Mouse (Mus musculus): ENCODE measurements around the gene Chaf1a.

Gene Chaf1a

DNA sequence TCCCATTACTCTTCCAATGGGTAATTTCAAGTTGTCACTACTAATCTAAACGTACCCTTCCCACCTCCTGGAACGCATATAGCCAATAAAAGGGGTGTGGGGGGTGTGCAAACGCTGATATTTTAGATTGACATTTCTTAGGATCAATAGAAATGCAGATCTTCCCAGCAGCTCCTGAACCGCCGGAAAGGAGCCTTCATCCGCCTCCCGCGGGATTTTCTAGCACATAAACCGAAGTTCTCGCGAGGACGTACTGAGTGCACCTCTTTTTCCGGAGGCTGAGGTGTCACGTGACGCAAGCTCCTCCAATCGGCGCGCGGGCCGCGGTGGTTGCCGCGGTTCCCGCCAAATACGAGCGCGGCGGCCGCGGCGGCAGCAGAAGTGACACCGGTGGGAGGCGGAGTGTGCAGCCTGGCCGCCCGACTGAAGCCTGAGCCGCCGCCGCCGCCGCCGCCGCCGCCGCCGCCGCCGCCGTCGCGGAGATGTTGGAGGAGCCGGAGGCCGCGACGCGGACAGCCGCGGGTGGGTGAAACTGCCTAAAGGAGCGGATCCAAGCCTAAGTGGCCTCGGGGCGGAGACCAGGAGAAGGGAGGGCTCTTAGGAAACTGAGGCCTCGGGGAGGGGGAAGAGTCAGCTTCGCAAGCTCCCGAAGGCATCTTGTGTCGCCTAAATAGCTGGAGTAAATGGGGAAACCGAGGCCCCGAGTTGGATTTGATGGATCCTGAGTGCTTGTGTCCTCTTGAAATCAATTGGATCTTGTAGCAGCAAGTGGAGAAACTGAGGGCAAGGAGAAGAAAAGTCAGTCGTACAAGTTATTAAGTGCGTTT, at the start of gene Chaf1a:
TSS of gene Chaf1a (plus strand) at position 410 of the 827 bp plus-strand sequence.
- DNase-seq = peak; percentile 99

DNA sequence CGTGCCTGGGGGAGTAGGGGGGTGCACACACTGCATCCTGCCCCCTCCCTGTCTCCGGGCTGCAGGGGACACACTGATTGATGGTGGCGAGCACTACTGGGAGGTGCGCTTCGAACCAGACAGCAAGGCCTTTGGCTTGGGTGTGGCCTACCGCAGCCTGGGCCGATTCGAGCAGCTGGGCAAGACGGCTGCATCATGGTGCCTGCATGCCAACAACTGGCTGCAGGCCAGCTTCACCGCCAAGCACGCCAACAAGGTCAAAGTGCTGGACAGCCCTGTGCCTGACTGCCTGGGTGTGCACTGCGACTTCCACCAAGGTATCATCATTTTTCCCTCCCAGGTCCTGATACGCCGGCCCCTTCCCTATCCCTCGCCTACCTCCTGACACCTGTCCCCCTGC, 44.2 kb upstream of the Chaf1a start:
- no peak for DNase-seq

DNA sequence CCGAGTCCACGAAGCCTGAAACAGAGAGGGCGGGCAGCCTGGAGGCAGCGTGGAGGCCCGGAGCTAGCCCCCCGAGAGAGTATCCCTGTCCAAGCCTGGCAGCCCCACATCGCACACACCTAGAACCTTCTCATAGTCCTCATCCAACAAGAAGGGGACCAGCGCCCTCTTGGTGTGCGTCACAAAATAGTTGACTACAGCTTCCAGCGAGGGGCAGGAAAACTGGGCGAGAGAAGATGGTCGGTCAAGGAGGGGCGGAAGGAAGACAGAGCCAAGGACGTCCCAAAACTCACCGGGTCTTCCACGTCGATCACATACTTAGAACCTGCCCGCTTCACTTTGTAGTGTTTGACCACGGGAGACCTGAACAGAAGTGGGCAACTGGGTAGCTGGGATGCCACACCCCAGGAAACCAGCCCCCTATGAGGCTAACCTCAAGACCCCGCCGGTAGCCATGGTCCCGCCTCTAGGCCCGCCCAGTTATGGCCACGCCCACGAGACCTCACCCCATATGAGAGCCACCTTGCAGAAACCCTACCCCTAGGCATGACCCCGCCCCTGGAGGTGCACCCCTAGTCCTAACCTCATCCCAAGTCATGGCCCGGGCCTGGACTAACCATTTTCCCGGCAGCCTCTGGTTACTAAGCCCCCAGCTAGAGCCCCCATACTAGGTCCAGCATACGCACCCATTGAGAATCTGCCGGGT, 40.3 kb upstream of the Chaf1a start:
- no peak for DNase-seq

DNA sequence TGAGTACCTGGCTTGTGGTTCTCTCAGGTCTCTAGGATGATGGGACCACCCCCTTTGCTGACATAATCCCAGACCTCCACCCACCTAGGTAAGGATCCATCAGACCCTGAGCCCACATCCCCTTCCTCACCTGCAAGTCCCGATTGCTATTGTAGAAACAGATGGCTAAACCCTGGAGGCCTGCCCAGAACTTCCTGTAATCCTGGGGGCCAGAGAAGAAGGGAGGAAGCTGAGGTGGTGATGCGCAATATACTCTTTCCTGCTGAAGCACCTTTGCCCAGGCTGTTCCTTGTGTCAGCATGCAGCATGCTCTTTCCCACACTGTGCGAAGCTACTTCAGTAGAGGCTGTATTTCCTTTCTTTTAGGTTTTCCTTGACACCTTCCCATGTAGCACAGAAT, 37.2 kb upstream of the Chaf1a start:
- DNase-seq = no peak

- peak; percentile 77 for DNase-seq
These were observed 34.7 kb upstream of the Chaf1a start, which contains the start of the genes Stap2 and Mpnd for GRCm38 (mm10) chr17:56005415-56006061. Stap2 (minus strand) TSS chr17:56005584. Mpnd (plus strand) TSS chr17:56005711.

- no peak for DNase-seq
These were observed 33.3 kb upstream of the Chaf1a start for GRCm38 (mm10) chr17:56006956-56007355.

DNA sequence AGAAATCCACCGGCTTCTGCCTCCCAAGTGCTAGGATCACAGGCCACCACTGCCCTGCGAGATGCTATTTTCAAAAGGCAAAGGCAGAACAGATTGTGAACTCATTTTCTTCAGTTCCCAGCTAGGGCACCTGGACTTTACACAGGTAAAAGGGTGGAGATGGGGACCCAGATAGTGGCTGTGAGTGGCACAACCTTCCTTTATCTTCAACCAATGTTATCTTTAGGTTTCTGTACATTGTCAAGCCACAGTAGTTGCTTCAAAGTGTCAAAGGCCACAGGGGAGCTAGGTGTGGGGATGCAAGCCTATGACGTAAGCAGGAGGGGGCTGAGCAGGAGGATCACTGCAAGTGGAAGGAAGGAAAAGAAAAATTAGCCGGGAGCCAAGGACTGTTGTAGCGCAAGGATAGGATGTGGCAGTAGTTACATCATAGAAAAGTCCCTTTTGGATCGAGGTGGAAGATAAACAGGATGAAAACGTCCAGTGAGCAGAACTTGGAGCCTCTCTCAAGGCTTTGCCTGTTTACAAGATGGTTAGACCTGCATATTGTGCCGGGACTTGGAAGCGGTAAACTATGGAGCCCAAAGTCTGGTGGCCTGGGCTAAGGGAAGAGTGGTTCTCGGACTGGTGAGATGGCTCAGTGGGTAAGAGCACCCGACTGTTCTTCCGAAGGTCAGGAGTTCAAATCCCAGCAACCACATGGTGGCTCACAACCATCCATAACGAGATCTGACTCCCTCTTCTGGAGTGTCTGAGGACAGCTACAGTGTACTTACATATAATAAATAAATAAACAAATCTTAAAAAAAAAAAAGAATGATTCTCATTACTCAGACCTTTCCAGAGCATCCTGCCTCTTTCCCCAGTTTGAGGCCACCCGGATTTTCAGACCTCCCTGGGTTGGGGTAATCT, 32.5 kb upstream of the Chaf1a start:
- DNase-seq = no peak

DNA sequence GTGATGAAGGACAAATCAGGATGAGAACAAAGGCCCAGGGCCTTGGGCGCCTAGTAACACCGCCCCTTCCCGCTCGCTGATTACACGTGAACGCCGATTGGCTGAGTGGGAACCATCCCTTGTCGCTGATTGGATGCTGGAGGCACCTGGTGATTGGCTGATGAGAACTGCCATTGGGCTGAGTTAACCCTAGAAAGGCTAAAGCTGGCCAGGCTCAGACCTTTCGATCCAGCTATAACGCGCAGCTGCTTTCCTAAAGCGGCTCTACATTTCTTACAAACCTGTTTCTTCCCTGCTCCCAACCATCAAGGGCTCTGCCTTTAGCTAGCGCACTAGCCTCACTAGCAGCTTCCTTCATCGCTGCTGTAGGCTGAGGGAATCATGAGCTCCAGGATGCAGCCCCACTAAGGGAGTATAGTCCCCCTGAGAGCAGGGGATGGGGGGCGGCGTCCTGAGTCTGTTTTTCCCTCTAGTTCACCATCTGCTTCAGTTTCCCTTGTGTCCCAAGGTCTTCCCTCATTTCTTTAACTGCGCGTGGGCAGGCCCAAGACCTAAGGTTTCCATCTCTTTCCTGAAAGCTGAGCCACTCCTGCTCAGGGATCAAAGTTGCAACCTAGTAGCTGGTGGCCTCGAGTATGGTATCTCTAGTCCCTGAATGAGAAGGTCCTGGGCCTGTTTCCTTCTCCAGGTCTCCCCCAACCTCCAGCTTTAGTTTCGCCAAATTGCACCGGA, 31.7 kb upstream of the Chaf1a start:
- DNase-seq = peak; percentile 97

GRCm38 (mm10) chr17:56009088-56009961, 30.9 kb upstream of the Chaf1a start:
- DNase-seq = peak; percentile 96

DNA sequence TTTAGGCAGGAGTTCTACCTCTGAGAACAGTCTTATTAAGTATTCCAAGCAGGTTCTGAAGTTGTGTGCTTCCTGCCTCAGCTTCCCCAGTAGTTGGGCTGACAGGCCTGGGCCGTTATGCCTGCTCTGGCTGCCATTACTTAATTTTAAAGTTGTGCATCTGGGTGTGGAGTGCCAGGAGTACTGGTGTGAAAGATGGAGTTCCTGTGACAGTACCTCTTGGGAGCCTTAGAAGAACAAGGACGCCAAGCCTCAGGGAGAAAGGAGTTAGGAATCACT, 30.3 kb upstream of the Chaf1a start:
- DNase-seq = no peak

DNA sequence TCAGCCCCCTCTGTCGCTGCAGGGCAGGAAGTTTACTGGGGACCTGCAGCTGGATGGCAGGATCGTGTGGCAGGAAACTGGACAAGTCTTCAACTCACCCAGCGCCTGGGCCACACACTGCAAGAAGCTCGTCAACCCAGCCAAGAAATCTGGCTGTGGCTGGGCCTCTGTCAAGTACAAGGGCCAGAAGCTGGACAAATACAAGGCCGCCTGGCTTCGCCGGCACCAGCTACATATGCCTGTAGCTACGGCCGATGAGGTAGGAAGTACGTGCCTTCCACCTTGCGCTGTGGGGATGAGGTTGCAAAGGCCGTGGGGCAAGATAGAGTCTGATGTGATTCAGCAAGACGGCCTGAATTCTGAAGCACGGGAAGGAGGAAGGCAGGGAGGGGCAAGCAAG, 30.0 kb upstream of the Chaf1a start:
- no peak for DNase-seq

DNA sequence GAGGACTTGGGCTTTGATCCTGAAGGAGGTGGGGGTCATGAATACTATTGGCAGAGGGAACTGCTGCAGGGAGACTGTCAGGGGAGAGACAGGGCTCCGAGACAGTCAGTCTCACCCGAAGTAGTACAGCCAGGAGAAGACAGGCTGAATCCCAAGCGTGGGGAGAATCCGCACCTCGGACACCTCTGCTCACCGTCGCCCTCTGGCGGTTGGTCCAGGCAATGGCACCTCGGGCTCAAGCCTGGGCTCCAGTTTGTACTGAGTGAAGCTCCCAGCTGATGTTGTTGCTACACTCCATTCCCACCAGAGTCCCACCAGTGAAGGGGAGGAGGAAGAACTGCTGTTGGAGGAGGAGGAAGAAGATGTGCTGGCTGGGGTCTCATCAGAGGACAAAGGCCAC, 29.6 kb upstream of the Chaf1a start:
- DNase-seq = peak; percentile 85

DNA sequence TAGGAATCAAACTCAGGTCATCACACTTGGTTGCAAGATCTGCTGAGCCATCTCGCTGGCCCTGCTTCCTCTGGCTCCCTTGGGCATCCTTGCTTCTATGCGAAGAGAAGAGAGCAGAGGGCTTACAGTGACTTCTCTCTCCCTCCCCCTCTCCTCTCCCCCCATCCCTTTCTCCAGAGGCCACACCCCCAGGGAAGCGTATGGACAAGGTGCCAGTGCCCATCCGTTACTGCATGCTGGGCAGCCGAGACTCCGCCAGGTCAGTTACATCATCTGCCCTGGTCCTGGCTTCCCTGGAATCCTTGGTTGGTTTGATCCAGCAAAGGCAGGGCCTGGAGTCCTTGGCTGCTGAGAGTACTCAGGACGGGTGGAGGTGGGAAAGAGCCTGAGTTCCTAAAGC, 28.8 kb upstream of the Chaf1a start:
- DNase-seq = no peak

DNA sequence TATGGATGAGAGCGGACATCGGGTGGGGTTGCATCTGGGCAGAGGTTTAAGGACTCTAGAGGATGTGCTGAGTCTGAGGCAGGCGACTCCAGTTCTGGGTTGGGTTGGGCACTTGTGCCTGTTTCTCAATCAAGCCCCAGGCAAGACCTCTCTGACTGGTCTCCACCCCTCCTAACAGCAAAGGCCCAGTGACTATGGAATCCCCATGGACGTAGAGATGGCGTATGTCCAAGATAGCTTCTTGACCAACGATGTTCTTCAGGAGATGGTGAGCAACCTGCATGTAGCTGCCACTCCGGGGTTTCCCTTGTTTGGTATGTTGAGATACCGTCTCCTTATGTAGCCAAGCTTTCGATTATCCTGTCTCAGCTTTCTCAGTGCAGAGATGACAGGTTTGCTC, 24.9 kb upstream of the Chaf1a start:
- no peak for DNase-seq

DNA sequence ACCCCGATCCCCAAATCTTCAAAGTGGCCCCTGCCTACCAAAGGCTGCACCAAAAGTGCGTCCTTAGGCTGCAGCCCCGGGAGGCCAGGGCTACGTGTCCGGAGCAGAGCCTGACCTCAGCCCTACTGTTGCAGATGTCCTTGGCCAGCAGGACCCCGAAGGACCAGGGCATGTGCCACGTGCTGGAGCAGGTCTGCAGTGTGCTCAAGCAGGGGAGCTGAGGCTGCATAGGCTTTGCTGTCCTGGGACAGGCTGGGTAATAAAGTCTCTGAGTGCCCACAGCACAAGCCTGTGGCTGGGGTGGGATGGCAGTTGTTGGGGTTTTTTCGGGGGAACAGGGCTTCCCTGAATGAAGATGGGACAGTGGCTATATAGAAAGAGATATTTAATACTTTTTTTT, 23.9 kb upstream of the Chaf1a start:
- DNase-seq = no peak

GRCm38 (mm10) chr17:56016793-56017785, 23.1 kb upstream of the Chaf1a start:
- no peak for DNase-seq

DNA sequence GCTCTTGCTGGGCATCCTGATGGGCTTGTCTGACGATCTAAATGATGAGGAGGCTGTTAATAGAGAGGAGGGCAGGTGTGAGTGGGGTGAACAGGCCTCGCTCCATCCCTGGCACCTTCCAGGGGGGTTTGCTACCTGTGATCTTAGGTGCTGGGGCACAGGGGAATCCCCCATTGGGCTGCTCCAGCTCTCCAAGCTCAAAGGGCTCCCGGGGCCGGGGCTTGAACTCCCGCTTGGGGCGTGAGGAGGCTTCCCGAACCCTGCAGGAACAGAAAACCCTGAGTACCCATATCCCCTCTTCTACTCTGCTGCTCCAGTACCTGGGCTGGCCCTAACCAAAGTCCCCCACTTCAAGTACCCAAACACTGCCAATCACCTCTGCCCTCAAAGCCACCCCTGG, 22.4 kb upstream of the Chaf1a start:
- DNase-seq = no peak

DNA sequence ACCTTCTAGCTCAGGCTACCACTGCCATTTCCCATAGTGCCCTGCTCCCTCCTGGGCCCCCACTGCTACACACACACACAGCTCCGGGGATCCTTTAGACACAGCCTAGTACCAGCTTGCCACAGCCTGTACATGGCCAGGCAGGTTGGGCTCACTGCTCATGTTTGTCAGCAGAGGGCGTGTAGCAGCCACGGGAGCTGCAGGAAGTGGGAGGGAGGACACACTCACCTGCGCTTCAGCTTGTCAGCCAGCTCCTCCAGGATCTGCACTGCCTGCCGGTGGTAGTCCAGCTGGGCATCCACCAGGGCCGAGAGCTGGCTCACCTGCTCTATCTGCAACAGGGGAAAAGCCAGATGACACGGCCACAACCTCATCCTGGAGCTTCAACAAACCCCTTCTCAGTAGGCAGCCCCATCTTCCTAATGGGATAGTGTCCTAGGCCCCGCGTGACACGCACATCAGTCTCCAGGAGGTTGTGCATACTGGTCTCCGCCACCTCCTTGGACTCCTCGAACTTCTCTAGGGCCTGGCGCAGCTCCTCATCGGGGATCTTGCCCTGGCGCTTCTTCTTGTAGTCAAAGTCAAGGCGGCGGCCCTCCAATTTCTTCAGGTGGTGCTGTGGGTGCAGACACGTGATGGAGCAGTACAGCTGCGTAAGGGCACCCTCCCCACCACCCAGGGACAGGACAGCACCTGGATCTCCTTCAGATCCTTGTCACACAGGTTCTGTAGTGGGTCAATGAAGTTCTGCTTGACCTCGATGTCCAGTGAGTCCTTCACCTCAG, 21.7 kb upstream of the Chaf1a start:
- DNase-seq = peak; percentile 62
